Mouse (Mus musculus) MEL-GATA-1-ER (cell line): ENCODE results near the gene Mink1.

Experiments used
- DNase-seq: peaks from one replicate; pipeline ENCODE4 v3.0.0-alpha.2; 2012; ENCODE audit warnings: low read depth; ENCODE audit errors: extremely low read depth

Gene Mink1

DNA sequence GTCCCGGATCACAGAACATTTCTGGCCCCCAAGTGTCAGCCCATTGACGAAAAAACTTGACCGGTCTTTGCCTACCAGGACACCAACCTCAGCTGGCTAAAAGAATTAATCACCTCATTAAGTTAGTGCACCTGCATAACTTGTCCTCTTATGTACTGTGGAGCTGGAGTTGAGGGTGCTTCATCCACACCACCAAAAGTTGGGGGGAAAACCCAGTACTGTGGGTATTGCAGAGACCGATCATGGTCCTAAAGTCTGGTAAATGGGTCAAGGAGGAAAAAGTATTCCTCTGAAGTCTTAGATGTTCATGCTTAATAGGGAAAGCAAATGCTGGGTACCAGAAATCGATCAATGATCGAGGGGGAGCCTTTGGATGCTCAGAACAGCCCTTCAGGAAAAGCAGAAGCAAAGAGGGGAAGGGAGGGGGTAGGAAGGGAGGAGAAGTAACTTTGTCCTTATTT is 90.2 kb downstream of the Mink1 start:
- DNase-seq: peak; percentile 73

DNA sequence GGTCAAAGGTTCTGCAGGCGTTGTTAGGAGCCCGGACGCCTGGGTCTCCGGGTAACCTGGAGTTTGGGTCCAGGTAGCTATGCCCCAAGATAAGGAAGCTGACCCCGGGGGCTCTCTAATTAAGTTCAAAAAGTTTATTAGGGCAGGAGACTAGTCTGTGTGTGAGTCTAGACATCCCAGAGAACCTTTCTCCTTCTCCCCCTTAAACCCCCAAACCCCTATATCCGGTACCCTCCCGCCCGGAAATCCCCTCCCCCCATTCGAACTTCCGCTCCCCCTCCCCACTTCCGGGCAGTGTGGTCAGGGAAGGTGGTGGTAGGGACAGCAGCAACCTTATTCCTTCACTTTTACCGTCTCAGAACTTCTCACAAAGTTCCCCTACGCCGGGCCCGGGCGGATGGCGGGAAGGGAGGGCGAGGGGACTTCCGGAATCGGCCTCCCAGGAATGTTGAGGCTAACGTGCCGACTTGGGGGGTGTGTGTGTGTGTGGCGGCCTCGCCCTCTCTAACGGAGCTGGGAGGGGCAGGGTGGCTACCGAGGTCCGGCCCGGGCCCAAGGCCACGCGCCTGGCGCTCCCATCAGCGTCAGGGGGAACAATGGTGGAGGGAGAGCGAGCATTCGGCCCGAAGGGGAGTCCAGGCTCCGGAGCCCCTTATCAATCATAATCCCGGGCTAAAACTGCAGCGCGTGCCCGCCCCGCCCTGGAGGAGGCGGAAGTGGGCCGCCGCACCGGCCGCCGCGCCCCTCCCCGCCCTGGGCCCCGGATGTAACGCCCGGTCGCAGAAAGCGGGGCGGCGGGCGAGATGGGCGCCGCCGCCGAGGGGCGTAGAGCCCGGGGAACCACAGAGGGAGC is 90.9 kb downstream of the Mink1 start:
- no peak for DNase-seq

- DNase-seq: peak; percentile 74
Observed at GRCm38 (mm10) chr11:70654198-70654922, 91.7 kb downstream of the Mink1 start, which contains the start of gene Pfn1. Gene Pfn1, minus strand, starts transcription at chr11:70654644.

DNA sequence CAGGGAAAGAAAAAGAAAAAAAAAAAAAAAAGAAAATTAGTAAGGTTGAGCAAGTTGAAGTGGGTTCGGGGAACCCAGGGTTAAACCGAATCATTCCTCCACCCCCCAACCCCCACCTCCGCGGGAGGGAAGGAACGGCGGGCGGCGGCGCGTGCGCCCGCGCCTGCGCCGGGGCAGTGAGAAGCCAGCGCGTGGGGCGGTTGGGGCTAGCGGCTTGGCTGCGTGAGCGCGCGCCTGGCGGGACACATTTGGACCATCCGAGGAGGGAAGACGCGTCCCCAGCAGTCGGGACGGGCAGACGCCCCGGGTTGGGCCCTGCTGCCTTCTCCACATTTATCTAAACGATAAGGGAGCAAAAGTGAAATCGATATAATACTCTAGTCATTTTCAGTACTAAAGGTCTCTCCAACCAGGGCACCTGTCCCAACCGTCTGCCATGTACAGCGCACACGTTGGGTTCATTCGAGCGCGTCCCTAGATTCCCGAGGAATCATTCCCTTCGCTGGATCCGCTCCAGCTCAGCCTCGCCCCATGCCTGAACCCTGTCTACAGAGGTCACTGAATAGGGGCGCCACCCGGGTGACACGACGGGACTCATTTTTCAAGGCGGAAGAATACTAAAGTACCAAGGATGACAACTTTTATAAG is 92.4 kb downstream of the Mink1 start:
- DNase-seq: no peak

DNA sequence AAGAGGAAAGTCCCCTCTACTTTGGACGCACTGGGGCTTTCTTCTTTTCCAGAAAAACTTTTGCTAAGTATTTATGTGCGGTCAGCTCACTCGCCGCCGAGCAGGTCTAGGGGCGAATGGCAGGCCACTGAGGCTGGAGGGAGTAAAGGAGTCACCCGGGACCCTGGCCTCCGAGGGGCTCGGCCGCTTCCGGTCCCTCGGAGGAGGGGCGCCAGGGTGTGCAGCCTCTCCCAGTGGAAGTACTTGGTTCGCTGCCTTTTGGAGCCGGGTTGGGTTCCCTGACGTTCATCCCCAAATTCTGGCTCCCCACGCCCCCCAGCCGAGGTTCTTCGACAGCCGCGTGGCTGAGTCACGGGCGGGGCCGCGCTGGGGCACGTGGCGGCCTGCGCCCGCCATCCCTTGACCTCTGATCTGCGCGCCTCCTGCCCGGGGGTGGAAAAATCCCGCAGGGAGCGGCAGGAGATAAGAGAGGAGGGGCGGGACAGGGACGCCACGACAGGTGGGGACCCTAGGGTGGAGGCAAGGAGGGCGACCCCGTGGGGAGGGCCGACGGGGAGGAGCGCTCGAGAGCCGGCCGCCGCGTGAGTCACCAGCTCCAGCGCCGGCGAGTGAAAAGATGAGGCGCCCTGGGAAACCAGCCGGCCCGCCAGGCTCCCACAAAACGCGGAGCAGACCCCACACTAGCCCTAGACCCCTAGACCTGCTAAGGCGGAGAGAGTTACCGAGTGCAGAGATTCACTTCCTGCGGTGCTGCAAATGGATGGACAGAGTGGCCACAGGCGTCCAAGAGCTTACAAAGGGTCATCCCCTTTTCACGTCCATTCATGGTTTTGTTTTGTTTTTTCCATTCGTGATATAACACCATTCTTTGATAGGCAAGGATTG is 93.1 kb downstream of the Mink1 start:
- no peak for DNase-seq

- DNase-seq: no peak
Observed at GRCm38 (mm10) chr11:70656456-70656927, 93.8 kb downstream of the Mink1 start.

- DNase-seq: no peak
Observed at GRCm38 (mm10) chr11:70656964-70657363, 94.3 kb downstream of the Mink1 start, which contains the start of gene Eno3. Gene Eno3, plus strand, starts transcription at chr11:70657202.

- DNase-seq: no peak
Observed at GRCm38 (mm10) chr11:70657573-70657972, 94.9 kb downstream of the Mink1 start.

- no peak for DNase-seq
Observed at GRCm38 (mm10) chr11:70657991-70658390, 95.3 kb downstream of the Mink1 start.

DNA sequence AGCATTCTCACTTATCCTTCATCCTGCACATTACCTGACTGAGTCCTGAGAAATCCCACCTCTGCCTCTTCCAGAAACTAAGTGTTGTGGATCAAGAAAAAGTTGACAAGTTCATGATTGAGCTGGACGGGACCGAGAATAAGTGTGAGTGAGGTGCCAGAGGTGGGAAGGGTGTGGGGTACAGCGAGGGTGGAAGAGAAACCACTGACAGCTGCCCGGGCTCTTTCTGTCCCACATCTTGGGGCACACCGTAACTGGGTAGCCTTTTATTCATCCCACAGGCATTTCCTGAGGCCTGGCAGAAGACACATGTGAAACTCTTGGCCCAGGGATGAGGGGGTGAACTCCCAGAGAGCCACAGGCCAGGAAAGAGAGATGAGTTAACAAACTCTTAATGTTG is 95.8 kb downstream of the Mink1 start:
- DNase-seq: no peak

DNA sequence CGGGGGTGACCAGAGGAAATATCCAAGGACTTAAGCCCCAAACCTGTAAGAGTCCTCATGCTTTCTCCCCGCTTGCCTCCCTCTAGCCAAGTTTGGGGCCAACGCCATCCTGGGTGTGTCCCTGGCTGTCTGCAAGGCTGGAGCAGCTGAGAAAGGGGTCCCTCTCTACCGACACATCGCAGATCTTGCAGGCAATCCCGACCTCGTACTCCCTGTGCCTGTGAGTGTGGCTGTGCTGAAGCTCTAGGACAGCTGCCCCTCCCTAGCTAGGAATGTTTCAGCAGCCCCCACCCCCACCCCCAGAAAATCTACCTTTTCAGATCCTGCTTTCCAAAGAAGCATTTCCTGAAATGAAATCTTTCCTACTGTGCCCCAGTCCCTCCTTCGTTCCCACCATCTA is 96.3 kb downstream of the Mink1 start:
- no peak for DNase-seq

DNA sequence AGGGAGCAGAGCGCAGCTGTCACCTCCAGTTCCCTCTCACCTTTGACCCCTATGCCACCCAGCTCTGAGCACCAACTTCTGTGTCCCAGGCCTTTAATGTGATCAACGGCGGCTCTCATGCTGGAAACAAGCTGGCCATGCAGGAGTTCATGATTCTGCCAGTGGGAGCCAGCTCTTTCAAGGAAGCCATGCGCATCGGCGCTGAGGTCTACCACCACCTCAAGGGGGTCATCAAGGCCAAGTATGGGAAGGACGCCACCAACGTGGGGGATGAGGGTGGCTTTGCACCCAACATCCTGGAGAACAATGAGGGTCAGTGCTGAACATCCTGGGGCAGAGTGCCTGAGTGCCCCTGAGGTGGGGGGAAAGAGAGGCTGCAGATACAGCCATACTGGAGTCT is 97.9 kb downstream of the Mink1 start:
- DNase-seq: no peak

- DNase-seq: no peak
Observed at GRCm38 (mm10) chr11:70663101-70663500, 100.4 kb downstream of the Mink1 start.

DNA sequence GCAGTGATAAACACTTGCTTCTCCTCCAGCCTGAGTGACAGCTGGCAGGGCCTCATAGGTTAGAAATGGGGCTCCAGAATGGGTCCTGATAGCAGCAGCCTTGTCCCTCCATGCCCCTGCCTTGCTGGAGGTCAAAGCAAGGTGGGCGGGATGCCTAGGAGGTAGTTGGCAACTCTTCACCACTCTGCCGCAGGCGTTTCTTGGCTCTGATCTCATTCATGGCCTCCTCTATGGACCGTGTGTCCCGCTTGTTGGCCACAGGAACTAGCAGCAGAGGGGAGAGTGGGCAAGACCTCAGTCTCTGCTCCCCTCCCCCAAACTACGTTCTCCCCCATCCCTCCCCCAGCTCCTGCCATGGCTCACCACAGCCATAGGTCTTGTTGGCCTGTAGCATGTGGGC is 101.3 kb downstream of the Mink1 start:
- DNase-seq: no peak
